Mouse (Mus musculus) intestine, postnatal 0 days (tissue): ENCODE data around the gene Kcnt1. TPM values are rescaled to one million over a fixed set of nuclear protein-coding genes. Genes with fewer than 3 reads are reported as not detected.

Source experiments
- ATAC-seq: fragments of 200-750 bp; cut with Nextera tagmentation; 2 replicates; pipeline ENCODE4 v1.8.0; 2017; ENCODE audit warnings: mild to moderate bottlenecking, moderate TSS enrichment, moderate library complexity
- H3K27ac ChIP-seq: fragments of 300-500 bp; sonication (generic); 2 replicates; pipeline ENCODE4 v1.5.1; 2014; ENCODE audit warnings: mild to moderate bottlenecking, low read depth, low read length, moderate library complexity
- H3K27me3 ChIP-seq: fragments of 300-500 bp; sonication (generic); replicated peaks from 2 replicates; pipeline ENCODE4 v1.6.1; 2014; ENCODE audit warnings: low read length, mixed read lengths; ENCODE audit not compliant: control insufficient read depth, insufficient read depth
- H3K36me3 ChIP-seq: fragments of 300-500 bp; sonication (generic); 2 replicates; pipeline ENCODE4 v1.6.1; 2014; ENCODE audit warnings: mild to moderate bottlenecking, moderate library complexity; ENCODE audit not compliant: control insufficient read depth, insufficient read depth
- H3K4me1 ChIP-seq: fragments of 300-500 bp; sonication (generic); replicated peaks from 2 replicates; pipeline ENCODE4 v1.6.1; 2014; ENCODE audit warnings: antibody characterized with exemption, low read length, mixed read lengths; ENCODE audit not compliant: control insufficient read depth, insufficient read depth
- H3K4me2 ChIP-seq: fragments of 300-500 bp; sonication (generic); replicated peaks from 2 replicates; pipeline ENCODE4 v1.6.1; 2014; ENCODE audit warnings: low read depth, mild to moderate bottlenecking, moderate library complexity
- H3K4me3 ChIP-seq: fragments of 300-500 bp; sonication (generic); 2 replicates; pipeline ENCODE4 v1.5.1; 2014; ENCODE audit warnings: low read depth, low read length
- H3K9ac ChIP-seq: fragments of 300-500 bp; sonication (generic); 2 replicates; pipeline ENCODE4 v1.6.1; 2014; ENCODE audit warnings: mild to moderate bottlenecking, low read depth, low read length
- H3K9me3 ChIP-seq: fragments of 300-500 bp; sonication (generic); 2 replicates; pipeline ENCODE4 v1.6.1; 2016; ENCODE audit warnings: mixed run types; ENCODE audit not compliant: control insufficient read depth
- CTCF ChIP-seq: sonication (generic); IDR thresholded peaks from 2 replicates; pipeline ENCODE4 v1.5.1; 2016; ENCODE audit warnings: low read depth, mild to moderate bottlenecking, control low read depth, antibody characterized with exemption, moderate library complexity
- whole genome bisulfite sequencing: fragments of 180-500 bp; shearing (Covaris S2); extraction: QIAGEN DNeasy Blood & Tissue Kit; methylation state at CpG from one replicate; pipeline ENCODE4 v1.1.7; 2014; 5-methylcytosine and 5-hydroxymethylcytosine counted together
- polyA plus RNA-seq: library from polyadenylated mRNA; unstranded; fragments of >200 nt; fragmentation: Nextera tagmentation; extraction: Ambion mirVana; gene quantifications from 2 replicates; pipeline ENCODE4 v1.2.1, GENCODE M21; 2015

Gene Kcnt1
- polyA plus RNA-seq, 1 experiment from 2014 or later: 0.18 TPM

- WGBS: 62% methylated on average over 4 of the region's 4 CpGs
- no peaks in the 10 kb centered on the region for H3K9me3 ChIP-seq
- no peak overlapping the region for H3K4me2 ChIP-seq
- no peaks in the 10 kb centered on the region for H3K4me1 ChIP-seq
- ATAC-seq: no peak
- H3K27ac ChIP-seq: no peak overlapping the region
- no peak overlapping the region for H3K9ac ChIP-seq
- H3K27me3 ChIP-seq: no peaks in the 10 kb centered on the region
- no peaks in the 10 kb centered on the region for H3K36me3 ChIP-seq
- no peak for TF ChIP-seq CTCF
- H3K4me3 ChIP-seq: no peak overlapping the region
Observed at GRCm38 (mm10) chr2:25914201-25914600, 50.7 kb downstream of the Kcnt1 start.

GRCm38 (mm10) chr2:25914821-25915220 lies 51.3 kb downstream of the Kcnt1 start:
- no peaks in the 10 kb centered on the region for H3K9me3 ChIP-seq
- H3K27me3 ChIP-seq: no peaks in the 10 kb centered on the region
- no peak overlapping the region for H3K9ac ChIP-seq
- 85% methylated on average over 5 of the region's 5 CpGs for WGBS
- no peaks in the 10 kb centered on the region for H3K4me1 ChIP-seq
- H3K36me3 ChIP-seq: no peaks in the 10 kb centered on the region
- no peak for TF ChIP-seq CTCF
- no peak for ATAC-seq
- no peak overlapping the region for H3K4me2 ChIP-seq
- no peak overlapping the region for H3K4me3 ChIP-seq
- H3K27ac ChIP-seq: no peak overlapping the region

- H3K36me3 ChIP-seq: no peaks in the 10 kb centered on the region
- H3K4me1 ChIP-seq: no peaks in the 10 kb centered on the region; the same call in 1 of the 2 replicates
- H3K9ac ChIP-seq: no peak overlapping the region
- H3K27ac ChIP-seq: no peak overlapping the region
- no peak overlapping the region for H3K4me3 ChIP-seq
- TF ChIP-seq CTCF: no peak
- H3K4me2 ChIP-seq: no peak overlapping the region
- no peaks in the 10 kb centered on the region for H3K9me3 ChIP-seq
- H3K27me3 ChIP-seq: no peaks in the 10 kb centered on the region
- WGBS: 81% methylated on average over 2 of the region's 2 CpGs
- ATAC-seq: no peak
Observed at GRCm38 (mm10) chr2:25918408-25918807, 54.9 kb downstream of the Kcnt1 start.

- no peak overlapping the region for H3K4me3 ChIP-seq
- no peak overlapping the region for H3K4me2 ChIP-seq
- no peak overlapping the region for H3K27ac ChIP-seq
- H3K4me1 ChIP-seq: no peaks in the 10 kb centered on the region; the same call in 1 of the 2 replicates
- H3K36me3 ChIP-seq: no peaks in the 10 kb centered on the region; the same call in 1 of the 2 replicates
- no peaks in the 10 kb centered on the region for H3K27me3 ChIP-seq
- 42% methylated on average over 3 of the region's 3 CpGs for WGBS
- TF ChIP-seq CTCF: no peak
- no peak overlapping the region for H3K9ac ChIP-seq
- peak; percentile 73 for ATAC-seq
- H3K9me3 ChIP-seq: no peaks in the 10 kb centered on the region
Observed at GRCm38 (mm10) chr2:25919972-25920371, 56.4 kb downstream of the Kcnt1 start.

- H3K4me3 ChIP-seq: no peak overlapping the region
- no peak overlapping the region for H3K9ac ChIP-seq
- peak; percentile 57 for TF ChIP-seq CTCF
- no peaks in the 10 kb centered on the region for H3K27me3 ChIP-seq
- peaks cover 11% of the 10 kb centered on the region; the same call in 1 of the 2 replicates for H3K36me3 ChIP-seq
- H3K4me1 ChIP-seq: no peaks in the 10 kb centered on the region; the same call in 1 of the 2 replicates
- 51% methylated on average over 2 of the region's 2 CpGs for WGBS
- peak; percentile 65 for ATAC-seq
- H3K4me2 ChIP-seq: no peak overlapping the region
- H3K9me3 ChIP-seq: no peaks in the 10 kb centered on the region
- H3K27ac ChIP-seq: no peak overlapping the region
Observed at GRCm38 (mm10) chr2:25923799-25924198, 60.3 kb downstream of the Kcnt1 start.

- 84% methylated on average over 4 of the region's 4 CpGs for WGBS
- no peak for TF ChIP-seq CTCF
- no peaks in the 10 kb centered on the region for H3K27me3 ChIP-seq
- H3K9me3 ChIP-seq: no peaks in the 10 kb centered on the region
- H3K4me2 ChIP-seq: no peak overlapping the region
- H3K9ac ChIP-seq: no peak overlapping the region
- H3K4me1 ChIP-seq: no peaks in the 10 kb centered on the region; the same call in 1 of the 2 replicates
- no peak for ATAC-seq
- peaks cover 17% of the 10 kb centered on the region; the same call in 1 of the 2 replicates for H3K36me3 ChIP-seq
- no peak overlapping the region for H3K4me3 ChIP-seq
- no peak overlapping the region for H3K27ac ChIP-seq
Observed at GRCm38 (mm10) chr2:25924934-25925333, 61.4 kb downstream of the Kcnt1 start.

GRCm38 (mm10) chr2:25927821-25928220 lies 64.3 kb downstream of the Kcnt1 start:
- no peak for TF ChIP-seq CTCF
- no peak for ATAC-seq
- no peak overlapping the region for H3K4me3 ChIP-seq
- WGBS: 93% methylated on average over 7 of the region's 7 CpGs
- H3K4me1 ChIP-seq: no peaks in the 10 kb centered on the region
- no peak overlapping the region for H3K27ac ChIP-seq
- no peak overlapping the region for H3K9ac ChIP-seq
- H3K4me2 ChIP-seq: no peak overlapping the region
- H3K36me3 ChIP-seq: peaks cover 39% of the 10 kb centered on the region
- H3K27me3 ChIP-seq: no peaks in the 10 kb centered on the region
- no peaks in the 10 kb centered on the region for H3K9me3 ChIP-seq
